Mouse (Mus musculus) layer of hippocampus, postnatal 36 days (tissue): ENCODE data around the gene Mdm2. TPM values are rescaled to one million over a fixed set of nuclear protein-coding genes. Genes with fewer than 3 reads are reported as not detected.
"Not testable (repeated sequence)": the region's sequence is repeated elsewhere in the genome, so short reads cannot be mapped to it uniquely, and the experiment has no call there.

ENCODE experiments used
- DNase-seq, 2 experiments: peaks; one replicate each; pipeline ENCODE4 v3.0.0; 2022
- total RNA-seq, 2 experiments: library from RNA; stranded (reverse); gene quantifications; 2 replicates each; pipeline ENCODE4 v1.2.3; 2021

The Mdm2 gene
- total RNA-seq, 2 experiments from 2014 or later: 59.2 to 71.3 TPM

DNA sequence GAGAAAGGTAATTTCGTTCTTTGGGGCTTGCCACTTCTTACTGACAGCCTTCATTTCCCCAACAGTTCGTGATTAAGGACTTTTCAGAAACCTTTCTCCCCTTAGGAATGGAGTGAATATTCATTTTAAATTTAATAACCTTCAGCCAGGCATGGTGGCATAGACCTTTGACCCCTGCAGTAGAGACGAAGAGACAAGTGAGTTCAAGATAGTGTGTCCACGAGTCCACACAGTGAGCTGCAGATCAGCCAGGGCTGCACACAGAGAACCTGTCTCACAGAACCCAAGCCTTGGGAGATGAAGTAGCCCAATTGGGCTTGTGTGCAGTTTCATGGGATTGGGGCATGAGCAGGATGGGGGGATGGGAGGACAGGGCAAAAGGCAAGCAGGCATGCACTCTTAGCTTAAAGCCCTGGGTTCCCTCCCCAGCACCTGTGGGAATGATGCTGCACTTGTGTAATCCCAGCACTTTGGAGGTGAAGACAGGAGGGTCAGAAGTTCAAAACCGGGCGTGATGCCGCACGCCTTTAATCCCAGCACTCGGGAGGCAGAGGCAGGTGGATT, 1.7 kb upstream of the Mdm2 start:
- DNase-seq: no peak

DNA sequence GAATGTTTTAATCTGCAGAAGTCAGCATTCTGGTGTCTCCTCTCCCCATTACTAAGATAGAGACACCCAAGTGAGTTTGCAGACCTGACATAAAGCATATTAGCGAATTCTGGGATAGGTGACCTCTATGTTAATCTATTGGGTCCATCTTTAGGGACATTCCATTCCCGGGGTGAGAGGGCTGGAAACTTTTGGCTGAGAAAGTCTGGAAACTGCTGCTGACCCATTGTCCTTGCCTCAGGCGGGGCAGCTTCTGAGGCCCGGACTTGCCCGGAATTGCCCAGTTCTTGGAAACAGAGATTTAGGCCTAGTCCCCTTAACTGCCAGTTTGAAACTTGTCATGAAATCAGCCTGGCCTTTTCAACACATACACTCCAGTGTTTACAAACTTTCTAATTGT, 850 bp upstream of the Mdm2 start:
- no peak for DNase-seq

- DNase-seq: peak; percentile 73 to 76
Measured at GRCm38 (mm10) chr10:117709930-117710603, 491 bp downstream of the Mdm2 start.

DNA sequence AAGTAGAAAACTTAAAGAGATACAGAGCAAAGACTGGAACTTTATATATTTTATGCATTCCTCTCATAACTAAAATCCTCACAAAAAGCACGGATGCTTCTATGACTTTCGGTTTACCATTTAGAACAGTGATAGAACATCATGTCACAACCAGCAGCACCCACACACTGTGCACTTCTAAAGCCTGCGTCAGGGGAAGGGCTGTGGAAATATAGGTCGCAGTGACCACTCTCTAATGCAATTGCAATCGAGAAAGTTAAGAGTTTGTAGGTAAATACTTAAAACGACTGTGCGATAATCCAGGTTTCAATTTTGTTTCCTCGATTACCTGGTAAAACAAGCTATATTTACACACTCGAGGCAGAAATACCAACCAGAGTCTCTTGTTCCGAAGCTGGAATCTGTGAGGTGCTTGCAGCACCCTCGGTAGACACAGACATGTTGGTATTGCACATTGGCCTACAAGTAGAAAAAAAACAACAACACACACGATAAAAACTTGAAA, 1.2 kb downstream of the Mdm2 start:
- no peak for DNase-seq

DNA sequence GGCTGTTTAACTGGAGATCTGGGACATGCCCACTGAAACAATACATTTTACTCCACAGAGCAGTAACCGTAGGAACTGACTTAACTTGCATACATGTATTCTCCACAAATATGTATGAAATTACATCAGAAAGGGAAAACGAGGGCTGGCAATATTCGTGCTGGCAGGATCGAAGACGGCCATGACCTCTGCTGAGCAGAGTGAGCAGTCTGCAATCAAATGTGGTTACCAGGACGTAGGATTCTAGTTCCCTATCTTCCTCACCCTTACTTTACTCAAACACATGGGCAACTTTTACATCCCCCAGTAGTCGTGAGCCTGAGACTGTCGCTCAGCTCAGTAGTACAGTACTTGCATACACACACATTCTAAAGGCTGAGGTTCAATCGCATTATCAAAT, 1.7 kb downstream of the Mdm2 start:
- DNase-seq: no peak

DNA sequence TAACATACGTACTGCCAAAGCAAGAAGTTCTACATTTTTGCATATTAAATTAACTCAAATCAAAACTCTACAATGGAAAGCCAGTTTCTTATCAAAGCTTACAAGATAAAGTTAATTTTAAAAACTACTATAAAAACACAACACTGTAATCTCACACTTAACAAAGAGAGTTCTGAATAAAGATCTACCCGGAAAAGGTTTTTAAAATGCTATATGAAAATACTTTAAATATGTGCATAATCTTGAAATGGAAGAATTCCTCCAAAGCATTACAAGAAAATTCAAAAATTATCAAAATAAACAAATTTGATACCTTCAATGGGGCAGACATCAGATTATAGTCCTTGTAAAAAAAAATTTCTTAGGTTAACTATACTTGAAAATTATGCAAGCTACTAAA, 2.2 kb downstream of the Mdm2 start:
- no peak for DNase-seq

DNA sequence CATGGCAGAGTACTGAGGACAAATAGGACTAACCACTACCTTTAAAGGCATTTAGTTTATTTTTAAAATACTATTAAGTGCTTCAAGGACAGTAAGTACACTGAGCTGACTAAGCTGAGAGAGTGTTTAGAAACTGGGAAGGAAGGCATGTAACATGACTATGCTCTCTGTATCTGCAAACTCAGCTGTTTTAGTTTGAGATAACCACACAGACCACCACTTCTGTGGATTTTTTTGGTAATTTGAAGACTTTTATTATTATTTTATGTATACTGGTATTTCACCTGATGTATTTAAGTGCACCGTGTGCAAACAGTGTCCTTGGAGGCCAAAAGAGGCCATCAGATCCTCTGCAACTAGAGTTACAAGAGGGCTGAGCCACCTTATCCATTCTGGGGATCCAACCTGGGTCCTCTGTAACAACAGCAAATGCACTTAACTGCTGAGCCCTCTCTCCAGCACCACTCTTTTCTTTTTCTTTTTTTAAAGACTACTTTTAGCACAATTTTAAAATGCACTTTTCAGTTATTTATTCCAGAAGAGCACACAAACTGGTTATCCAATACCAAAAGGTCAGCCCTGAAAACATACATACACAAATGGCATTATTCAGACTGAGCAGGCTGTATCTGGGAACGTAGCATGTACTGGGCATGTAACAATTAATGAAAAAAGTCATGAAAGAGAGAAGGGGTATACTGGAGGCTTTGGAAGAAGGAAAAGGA, 3.3 kb downstream of the Mdm2 start:
- no peak for DNase-seq

GRCm38 (mm10) chr10:117706440-117706839, 4.1 kb downstream of the Mdm2 start:
- DNase-seq: no peak

DNA sequence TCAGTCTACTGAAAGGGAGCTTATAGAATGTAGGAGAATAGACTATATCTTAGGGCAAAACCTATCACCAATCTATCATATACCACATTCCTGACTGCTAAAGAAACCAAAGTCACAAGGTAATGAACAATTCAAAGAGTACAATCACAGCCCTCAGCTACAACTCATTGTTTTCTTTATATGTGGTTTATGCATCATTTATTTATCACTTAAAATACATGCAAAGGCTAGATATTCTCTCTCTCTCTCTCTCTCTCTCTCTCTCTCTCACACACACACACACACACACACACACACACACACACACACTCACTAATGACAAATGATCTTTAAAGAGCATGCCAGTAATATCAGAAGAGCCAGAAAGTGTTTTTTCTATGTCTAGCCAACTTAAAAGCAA, 4.8 kb downstream of the Mdm2 start:
- DNase-seq: no peak

- no peak for DNase-seq
Measured at GRCm38 (mm10) chr10:117704964-117705335, 5.6 kb downstream of the Mdm2 start.

GRCm38 (mm10) chr10:117704314-117704963, 6.1 kb downstream of the Mdm2 start:
- not testable (repeated sequence) for DNase-seq

DNA sequence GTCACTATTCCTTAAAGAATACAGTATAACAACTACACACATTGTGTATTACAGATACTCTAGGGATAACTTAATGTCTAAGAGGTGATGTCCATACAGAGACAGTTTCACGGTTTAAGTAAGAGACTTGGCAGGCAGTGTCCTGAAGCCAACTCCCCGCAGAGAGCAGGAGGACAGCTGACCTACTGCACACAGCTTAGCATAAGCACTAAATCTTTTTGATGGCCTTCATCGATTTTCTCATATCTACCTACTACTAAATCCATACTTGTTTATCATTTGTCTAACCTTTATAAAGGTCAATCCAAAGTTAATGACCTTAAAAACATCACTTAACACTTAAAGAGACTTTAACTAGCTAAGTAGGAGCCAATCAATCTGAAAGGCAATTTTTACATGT, 7.1 kb downstream of the Mdm2 start:
- no peak for DNase-seq

GRCm38 (mm10) chr10:117702024-117702833, 8.3 kb downstream of the Mdm2 start:
- no peak for DNase-seq

- no peak for DNase-seq
Measured at GRCm38 (mm10) chr10:117701034-117701829, 9.3 kb downstream of the Mdm2 start.

DNA sequence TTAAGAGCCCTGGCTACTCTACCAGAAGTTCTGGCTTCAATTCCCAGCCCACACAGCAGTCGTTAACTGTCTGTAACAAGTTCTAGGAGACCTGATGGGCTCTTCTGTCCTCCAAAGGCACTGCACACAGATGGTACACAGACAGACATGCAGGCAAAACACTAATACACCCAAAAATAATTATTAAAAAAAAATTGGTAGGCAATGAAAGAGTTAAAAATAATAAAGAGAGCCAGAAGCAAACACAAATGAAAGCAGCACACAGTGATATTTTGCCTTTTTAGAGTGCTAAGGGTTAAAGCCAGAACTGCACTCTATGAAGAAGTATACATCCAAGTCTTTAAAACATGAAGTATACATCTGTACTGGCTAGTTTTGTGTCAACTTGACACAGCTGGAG, 10.1 kb downstream of the Mdm2 start:
- no peak for DNase-seq

GRCm38 (mm10) chr10:117699914-117700313, 10.6 kb downstream of the Mdm2 start:
- DNase-seq: no peak

- no peak for DNase-seq
Measured at GRCm38 (mm10) chr10:117698313-117699138, 12.0 kb downstream of the Mdm2 start.

GRCm38 (mm10) chr10:117697561-117698115, 12.9 kb downstream of the Mdm2 start:
- DNase-seq: no peak

DNA sequence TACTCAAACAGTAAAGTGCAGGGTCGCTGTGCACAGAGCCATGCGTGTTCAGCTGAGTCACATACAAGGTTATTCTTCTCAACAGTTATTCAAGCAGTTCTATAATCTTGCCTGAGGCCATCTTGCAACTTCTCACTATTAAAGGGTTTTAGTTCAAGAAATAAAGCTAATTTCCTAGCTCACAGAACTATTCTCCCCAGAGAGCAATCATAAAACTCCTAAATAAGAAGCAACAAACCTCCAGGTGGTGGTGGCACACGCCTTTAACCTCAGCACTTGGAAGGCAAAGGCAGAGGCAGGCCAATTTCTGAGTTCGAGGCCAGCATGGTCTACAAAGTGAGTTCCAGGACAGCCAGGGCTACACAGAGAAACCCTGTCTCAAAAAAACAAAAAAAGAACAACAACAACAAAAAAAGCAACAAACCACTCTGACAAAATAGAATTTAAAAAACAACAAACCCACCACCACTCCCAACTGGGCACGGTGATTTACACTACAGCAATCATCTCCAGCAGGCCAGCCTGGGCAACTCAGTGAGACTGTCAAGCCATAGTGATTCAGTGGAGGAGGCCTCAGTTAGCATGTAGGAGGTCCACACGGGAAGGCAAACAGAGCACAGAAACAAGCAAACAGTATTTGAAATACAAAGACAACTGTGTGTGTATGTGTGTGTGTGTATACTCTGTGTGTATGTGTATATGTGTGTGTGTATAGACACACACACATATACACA, 13.6 kb downstream of the Mdm2 start:
- no peak for DNase-seq
